Mouse (Mus musculus) small intestine, adult 10 weeks (tissue): ENCODE results near the gene Fam19a5. TPM values are rescaled to one million over a fixed set of nuclear protein-coding genes. Genes with fewer than 3 reads are reported as not detected.

Experiments used
- polyA plus RNA-seq: library from polyadenylated mRNA; stranded (reverse); fragments of 350-450 nt; fragmentation: Illumina TruSeq; extraction: RNeasy Lipid Tissue Mini Kit (QIAGEN cat#74804); gene quantifications from one replicate; pipeline ENCODE4 v1.2.3, GENCODE M21; 2014; ENCODE audit warnings: low replicate concordance

Gene Fam19a5
- polyA plus RNA-seq, result 0.78 TPM

DNA sequence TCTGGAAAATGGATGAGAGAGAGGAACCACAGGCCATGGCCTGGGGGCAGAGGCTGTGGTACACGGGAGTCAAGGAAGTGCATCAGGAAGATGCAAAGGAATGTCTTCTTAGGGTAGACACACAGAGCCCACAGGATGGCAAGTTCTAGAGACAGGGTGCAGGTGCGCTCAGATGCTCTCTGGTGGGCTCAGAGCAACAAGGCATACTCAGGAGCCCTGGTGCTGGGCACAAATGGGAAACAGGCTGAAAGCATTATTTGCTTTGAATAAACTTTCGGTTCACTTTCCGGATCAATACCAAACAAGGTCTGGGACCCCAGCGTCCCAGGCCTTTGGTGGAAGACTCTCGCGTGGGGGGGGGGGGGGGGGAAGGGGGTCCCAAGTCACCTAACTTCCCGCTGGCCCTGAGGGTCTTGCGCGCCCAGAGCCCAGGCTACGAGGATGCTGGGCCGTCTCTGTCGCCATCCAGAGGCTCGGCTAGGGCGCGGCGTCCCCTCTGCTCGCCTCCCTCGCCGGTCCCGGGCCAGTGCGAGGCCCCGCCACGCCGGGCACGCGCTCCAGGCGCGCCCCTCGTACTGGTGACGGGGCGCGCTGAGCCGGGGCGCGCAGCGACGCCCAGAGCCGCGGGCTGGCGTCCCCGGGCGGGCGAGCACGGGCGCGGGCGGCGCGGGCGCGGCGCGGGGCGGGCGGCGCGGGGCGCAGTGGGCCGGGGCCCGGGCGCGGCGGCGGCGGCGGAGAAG is at the start of gene Fam19a5:
Fam19a5 (plus strand) TSS at position 701 of the 740 bp plus-strand sequence.

